Mouse (Mus musculus): ENCODE results near the gene Trappc6a.
A peak's percentile ranks its signal among the peaks of the same experiment; 100 is the strongest.

Gene Trappc6a

DNA sequence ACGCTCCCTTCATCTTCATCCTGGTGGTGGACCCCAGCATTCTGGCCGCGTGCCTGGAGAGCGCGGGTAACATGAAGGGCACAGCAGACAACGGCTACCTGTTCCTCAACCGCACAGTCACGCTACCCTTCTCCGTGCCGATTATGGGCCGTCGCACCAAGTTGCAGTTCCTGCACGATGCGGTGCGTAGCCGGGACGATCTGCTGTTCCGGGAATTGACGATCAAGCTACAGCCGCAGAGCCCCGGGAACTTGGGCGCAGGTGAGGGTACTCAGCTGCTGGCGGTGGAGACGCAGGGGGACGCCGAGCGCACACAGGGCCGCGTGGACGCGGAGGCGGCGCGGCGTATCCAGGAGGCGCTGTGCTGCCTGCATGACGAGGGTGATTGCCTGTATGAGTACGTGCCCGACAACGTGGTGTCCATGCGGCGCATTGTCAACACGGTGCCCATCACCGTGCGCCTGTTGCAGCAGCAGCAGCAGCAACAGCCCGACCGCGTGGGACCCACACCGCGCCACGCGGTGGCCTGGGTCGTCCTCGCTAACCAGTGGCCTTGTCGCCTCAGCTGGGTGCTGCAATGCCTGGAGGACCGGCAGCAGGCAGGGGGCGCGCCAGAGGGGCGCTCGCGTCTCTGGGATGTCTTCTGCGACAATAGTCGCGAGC, 15.7 kb downstream of the Trappc6a start:
- peak; percentile 64 for DNase-seq (ENCODE audit: inconsistent ontology term)

DNA sequence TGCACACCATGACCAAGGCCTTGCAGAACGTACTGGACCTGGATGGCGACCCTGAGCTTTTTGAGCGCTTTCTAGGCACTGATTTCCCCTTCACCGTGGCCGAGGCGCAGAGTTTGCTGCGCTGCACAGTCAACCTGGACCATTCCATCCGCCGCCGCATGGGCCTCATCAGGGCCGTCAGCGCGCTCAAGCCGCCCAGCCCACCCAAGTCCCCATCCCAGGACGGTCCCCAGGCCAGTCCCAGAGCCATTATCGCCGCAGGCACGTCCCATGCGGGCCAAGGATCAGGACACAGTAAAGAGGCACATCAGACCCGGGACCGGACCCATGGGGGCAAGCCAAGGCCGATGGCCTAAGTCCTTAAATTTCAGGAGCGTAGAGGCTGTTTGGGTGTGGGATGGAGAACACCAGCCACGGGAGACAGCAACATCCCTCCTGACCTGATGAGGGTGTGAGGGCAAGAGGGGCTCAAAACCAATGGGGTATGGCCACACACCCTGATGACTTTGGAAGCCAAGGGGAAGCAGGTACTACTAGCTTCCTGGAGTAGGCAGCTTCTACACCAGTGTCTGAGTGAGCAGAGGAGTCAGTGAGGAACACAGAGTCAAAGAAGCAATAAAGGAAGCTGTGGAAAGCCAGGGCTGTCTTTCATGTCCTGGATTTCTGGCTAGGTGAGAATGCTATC, 16.4 kb downstream of the Trappc6a start:
- no peak for DNase-seq (ENCODE audit: inconsistent ontology term)

DNA sequence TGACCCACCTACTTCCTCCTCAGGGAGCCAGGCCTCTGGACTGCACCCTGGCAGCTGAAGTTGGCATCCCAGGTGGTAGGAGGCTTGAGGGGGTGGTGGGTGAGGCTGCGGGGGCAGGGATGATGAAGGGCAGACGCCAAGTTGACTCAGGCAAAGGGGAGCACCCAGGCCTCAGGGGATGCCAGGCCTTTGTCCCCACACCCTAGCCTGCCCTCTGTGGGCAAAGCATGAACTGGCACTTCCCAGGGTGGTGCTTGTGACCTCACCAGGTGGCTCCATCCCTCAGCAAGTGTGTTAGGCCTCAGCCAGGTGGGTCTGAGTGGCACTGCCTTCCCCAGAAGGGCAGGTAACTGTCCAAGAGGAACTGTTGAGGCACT, 16.9 kb downstream of the Trappc6a start:
- no peak for DNase-seq (ENCODE audit: inconsistent ontology term)

DNA sequence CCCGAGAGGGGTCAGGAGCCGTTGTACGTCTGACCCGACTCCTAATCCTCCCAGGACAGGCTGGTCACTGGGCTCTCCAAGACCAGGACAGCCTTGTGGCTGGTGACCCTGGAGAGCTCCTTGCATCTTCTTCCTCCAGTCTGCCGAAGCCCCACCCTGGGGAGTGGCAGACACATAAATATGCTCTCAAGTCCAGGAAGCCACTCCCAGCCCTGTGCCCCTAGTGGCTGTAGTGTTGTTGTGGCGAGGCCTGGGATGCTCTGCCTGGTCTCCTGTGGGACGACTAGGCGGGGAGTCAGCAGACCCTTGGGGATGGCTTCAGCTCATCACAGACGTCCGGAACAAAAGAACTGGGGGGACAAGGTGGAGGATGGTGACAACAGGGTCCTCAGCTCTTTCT, 22.9 kb downstream of the Trappc6a start:
- no peak for DNase-seq (ENCODE audit: inconsistent ontology term)

DNA sequence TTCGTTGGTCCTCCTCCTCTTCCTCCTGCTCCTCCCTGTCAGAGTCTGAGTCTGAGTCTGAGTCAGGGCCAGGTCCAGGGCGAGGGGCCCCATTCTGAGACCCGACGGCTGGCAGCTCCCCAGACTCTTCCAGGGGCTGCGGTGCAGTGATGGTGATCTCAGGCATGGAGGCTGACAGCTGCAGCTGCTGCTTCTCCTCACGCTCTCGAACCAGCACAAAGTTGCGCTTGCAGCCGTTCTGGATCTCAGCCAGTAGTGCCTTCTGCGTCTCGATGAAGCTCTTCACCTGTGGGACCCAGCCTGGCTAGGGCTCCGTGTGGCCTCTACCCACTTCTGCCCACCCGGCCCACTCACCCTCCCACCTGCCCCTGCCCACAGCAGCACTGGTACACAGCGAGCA, 24.0 kb downstream of the Trappc6a start:
- no peak for DNase-seq (ENCODE audit: inconsistent ontology term)

DNA sequence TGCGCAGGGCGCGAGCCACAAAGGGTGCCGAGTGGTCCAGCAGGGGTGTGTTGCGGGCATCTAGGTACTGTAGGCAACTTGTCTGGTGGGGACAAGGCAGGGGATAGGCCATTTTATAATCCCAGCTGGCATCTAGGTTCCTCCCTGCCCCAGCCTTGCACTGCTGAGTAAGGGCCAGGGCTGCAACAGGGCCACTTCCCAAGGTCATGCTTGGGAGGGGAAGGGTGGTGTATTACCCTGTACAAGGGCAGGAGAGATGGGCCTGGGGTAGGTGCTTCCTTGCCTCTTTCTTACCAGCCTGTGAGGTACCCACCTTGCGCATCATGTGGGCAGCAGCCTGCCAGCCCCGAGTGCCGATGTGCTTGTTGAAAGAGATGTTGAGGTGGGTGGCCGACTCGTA, 26.5 kb downstream of the Trappc6a start:
- DNase-seq (ENCODE audit: inconsistent ontology term) = no peak

DNA sequence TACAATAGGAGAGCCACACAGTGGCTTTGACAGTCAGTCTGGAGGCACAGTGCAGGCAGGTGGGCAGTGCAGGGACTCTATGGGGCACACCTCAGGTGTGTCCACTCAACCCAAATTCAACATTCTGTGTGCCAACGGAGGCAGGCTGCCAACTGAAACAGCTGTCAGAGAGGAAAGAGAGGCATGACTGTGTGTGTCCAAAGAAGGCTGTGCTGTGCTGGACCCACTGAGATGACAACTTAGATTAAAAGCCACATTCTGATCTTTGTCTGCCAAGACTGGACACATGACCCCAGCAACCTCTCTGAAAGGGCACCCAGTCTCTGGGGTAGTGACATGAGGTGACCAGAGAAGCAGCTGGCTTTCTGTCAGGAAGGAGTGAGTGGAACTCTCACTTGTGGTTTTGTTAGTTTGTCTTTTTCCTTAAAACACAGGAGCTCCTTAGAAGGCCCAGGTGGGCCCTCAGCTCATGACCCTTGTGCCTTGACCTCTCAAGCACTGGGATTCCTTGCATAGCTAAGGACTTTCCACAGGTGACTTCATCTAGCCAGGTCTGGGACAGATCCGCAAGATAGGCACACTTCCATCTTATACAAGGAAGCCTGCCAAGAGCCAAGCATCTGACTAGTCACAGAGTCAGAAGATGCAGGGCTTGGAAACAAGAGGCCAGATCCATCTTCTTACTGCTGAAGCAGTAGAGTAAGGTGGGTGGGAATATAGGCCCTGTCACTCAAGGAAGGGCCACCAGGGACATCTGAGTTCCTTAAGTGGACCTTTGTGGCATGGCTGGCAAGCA, 32.8 kb downstream of the Trappc6a start:
- no peak for DNase-seq (ENCODE audit: inconsistent ontology term)

DNA sequence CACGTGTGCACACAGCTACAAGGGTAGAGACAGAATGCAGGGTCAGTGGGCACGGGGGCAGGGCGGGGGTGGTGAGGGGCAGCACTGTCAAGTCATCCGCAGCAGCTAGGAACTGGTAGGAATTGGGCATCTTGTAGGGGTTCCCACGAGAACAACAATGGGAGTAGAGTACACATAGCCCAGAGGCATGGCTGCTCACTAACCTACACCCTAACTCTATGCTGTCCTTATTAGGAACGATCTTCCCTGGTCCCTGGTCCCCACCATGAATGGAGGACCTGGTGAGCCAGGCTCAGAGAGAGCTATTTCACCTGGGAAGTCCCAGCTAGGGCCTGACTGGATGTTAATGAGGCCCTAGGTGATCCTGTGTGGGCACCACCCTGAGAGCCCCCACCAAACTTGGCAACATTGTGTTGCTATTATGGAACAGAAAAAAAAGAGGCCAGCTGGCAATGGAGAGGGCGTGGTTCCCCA, 33.5 kb downstream of the Trappc6a start:
- no peak for DNase-seq (ENCODE audit: inconsistent ontology term)

DNA sequence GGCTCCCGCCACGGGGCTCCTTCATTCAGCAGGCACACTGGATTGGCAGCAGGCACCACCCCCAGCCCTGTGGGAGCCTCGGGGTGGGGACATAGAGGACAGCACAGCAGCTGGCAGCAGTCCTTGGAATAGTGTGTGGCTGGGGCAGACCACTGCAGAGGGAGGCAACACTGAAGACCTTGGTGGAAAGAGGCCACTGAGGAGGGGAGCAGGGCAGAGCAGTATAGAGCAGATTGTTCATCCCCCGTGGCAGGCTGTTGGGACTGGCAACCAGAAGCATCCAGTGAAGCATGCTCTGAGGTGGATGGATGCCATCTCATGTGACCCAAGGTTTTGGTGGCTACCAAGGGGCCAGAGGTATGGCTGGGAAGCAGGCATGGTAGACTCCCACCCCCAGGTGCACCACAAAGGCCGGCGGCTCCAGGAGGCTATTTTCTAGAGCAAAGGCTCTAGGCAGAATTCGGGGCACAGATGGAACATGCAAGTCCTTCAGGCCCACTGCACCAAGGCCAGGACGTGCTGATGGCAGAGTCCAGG, 34.0 kb downstream of the Trappc6a start:
- DNase-seq (ENCODE audit: inconsistent ontology term) = peak; percentile 77

DNA sequence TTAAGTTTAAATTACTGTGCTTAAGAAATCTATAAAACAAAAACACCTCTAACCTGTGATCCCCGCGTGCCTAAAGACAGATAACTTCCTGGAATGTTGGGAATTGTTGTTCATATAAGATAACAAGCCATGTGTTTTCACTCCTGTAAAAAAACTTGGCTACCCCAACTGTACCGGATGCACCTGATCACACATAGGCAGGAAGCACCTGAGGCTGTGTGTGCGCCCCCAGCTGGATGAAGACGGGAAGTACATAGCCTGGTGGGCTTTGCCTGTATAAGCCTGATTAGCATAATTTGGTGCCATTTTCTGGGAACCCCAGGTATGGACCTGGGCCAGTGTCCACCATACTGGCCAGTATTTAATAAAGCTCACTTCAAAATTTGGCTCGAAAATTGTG, 35.4 kb downstream of the Trappc6a start:
- DNase-seq (ENCODE audit: inconsistent ontology term) = no peak

DNA sequence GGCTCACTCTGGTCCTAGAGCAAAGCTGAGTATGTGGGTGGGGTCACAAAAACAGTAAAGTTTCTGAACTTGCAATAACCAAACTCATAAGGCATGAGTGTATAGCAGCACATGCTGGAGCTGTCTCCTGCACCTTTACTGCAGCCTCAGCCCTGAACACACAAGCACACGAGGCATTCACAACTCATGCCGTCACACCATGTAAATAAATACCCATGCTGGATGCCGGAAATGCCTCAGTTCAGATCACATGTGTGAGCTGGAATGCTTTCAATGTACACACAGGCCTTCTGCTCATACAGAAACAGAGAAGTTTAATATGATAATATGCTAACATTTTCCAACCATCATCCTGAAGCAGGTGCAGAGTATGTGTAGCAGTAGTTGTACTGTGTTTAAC, 37.8 kb downstream of the Trappc6a start:
- no peak for DNase-seq (ENCODE audit: inconsistent ontology term)

DNA sequence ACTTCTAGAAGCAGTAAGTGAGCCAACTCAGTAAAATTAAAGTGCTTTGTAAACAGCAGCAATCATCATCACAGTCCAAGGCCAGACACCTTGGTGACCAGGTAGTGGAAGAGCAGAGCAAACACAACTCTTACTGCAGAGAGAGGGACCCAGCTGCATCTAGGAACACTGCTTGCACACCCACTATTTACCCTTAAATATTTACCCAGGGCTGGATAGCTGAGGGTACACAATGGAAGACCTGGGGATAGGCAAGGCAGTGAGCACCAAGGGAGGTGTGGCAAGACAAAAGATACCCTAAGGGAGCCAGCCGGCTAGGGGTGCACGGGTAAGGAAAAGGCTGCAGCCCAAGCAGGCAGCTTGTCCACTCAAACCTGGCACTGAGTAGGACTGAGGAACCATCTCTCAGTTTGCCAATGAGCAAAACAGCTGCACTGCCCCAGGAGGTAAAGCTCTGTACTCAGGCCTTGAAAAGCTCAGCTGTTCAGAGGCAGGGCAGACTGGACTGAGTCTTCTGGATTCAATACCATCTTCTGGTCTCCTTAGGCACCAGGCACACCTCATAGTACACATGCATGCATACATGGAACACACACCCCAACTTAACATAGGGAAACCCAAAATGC, 39.3 kb downstream of the Trappc6a start:
- no peak for DNase-seq (ENCODE audit: inconsistent ontology term)

DNA sequence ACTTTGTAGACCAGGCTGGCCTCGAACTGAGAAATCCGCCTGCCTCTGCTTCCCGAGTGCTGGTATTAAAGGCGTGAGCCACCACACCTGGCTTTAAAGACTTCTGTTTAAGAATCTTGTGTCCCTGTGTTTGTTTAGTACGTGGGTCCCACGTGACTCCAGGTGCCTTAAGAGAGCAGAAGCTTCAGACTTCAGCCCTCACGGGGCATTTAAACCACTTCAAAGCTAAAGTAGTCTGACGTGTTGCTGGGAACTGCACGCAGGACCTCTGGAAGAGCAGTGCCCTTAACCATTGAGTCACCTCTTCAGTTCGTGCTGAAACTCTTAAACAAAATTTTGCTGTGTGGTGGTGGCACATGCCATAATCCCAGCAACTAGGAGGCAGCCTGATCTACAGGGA, 41.2 kb downstream of the Trappc6a start:
- no peak for DNase-seq (ENCODE audit: inconsistent ontology term)

DNA sequence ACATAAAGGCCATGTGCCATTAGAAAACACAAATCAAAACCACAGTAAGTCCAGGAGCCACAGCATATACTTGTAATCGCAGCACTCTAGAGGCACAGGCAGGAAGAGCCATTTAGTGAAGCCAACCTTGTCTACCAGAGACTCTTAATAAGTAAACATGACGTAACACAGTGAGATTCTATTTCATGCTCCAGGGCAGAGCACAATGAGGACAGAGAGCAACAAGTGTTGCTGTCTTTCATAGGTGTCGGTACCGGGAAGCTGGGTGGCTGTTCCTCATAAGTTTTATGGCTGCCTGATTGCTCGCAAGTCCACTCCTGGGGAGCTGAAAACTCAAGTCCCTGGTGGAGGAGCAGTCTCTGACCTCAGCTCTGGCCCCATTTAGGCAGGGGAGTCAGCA, 43.4 kb downstream of the Trappc6a start:
- DNase-seq (ENCODE audit: inconsistent ontology term) = no peak

DNA sequence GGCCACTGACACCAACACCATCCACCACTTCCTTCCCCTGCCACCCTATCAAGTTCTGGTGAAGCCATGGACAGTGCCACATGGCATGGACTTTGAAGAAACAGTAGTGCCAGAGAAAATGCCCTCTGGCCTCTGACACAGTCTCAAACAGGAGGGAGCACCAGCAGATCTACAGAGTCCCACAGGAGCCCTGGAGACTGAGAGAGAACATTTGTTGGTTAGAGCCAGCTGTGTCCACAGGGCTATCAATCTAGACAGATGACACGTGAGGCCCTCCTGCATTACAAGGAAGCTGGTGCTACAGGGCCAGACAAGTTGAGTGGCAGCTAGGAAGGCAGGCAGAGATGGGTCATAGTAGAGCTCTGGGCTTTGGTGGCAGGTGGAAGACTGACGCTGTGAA, 44.2 kb downstream of the Trappc6a start:
- no peak for DNase-seq (ENCODE audit: inconsistent ontology term)

DNA sequence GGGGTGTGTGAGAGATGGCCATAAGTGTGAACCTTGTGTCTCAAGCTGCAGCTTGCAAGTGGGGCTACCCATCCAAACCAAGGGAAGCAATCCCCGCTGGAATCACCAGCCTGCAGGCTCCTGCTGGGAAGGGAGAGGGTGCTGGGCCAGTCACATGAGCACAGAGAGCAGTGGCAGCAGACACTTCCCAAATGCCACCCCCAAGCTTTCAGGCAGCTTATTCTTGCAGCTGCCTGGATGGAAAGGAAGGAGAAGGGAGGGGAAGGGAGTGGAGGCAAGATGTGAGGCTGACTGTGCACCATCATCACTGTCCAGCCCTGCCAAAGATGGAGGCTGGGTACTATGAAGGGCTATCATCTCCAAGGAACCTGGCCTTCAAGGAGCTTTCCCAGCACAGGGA, 46.0 kb downstream of the Trappc6a start:
- no peak for DNase-seq (ENCODE audit: inconsistent ontology term)

DNA sequence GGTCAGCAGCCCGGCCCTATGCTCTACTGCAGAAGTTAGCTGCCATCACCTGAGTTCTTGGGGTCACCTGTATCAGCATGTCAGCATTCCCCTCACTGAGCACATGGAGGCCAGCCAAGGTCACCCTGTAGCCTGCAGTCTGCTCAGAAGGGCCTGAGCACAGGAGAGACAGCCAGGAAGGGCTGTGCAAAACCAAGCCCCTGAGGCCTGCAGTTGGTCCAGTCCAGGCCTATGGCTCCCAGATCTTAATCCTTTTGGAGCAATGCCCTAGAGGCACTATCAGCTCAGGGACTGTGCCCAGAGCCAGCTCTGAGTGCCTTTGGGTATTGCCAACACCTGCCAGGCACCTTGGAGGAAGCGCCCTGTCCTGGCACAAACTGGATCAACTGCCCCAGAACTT, 48.9 kb downstream of the Trappc6a start:
- DNase-seq (ENCODE audit: inconsistent ontology term) = no peak

DNA sequence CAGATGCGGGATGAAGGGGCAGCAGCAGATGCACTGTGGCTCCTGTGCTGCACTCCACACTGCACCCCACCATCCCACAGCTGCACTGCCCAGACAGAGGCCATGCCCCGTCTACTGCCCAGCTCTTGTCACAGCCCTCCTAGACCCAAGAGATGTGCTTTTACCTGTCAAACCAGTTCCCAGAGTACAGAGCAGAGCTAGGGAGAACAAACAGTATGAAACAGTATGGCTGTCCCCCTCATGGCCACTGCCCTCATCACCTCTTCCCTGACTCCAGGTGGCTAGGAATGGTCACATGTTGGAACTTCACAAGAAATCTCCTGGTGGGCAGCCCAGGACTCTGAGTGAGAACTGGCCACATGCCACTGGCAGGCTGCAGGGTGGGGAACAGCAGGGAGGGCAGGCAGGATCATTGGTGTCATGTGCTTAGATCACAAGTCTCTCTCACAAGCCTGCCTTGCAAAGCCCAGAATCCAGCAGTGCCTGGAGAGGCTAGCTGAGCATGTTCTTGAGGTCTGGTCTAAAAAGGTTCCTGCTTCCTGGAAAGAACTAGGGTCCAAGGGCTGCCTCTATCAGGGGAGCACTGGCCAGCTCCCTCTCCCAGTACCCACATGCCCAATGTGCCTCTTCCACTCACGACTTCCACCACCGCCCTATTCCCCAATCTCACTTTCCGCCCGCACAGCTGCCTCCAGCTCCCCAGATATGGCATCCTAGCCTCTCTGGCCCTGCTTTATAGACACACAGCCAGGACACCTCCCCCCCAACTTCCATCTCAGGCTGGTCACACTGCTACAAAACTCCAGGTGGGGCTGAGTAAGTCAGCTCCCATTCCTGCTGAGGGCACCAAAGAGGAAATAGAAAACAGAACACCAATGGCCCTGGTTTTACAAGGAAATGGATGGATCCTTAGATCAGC, 50.0 kb downstream of the Trappc6a start:
- no peak for DNase-seq (ENCODE audit: inconsistent ontology term)

DNA sequence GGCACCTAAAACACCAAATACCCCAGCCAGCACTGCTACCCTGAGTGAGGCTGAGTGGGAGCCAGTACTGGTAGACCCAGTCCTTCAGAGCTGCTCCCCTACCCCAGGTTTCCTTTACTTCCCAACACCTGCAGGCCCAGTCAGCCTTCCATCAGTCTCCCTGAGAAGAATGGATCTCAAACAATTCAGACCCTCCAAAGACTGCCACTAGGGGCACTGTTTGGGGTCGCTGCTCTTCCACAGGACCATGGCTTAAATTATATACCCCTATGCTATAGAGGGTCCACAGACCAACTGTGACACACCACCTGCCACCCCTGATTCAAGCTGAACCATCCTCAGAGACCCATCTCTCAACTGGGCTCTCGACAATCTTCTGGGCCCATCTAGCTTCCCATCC, 50.8 kb downstream of the Trappc6a start:
- no peak for DNase-seq (ENCODE audit: inconsistent ontology term)

DNA sequence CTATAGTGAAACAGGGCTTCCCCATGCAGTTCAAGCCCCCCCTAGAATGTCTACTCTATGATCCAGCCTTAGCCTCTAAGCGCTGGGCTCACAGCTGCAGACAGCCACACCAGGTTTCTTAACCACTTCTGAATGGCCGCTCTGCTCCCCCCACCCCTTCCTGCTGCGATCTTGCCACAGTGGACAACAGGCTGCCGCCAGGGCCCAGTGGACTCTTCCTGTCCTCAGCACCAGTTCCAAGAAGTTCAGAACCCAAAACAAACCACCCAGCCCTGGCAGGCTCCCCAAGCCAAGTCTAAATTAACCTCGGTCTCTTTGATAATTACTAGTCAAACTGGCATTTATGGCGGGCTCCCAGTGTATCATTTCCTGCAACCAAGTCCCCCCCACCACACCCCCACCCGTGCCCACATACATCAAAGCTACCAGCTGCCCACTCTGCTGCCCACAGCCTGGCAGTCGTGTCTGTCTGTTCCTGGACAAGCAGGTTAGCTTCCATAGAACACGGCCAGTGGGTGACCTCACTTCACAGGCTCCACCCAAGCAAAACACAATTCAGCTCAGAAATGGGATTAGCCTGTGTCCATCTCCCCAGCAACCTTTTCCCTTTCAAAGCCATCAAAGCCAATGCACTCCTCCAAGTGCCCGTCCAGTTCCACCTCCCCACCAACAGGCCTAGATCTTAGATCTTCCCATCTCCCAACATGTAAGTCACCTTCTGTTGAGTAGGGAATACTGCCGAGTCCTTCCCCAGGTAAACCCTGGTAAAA, 52.5 kb downstream of the Trappc6a start:
- peak; percentile 94 for DNase-seq (ENCODE audit: inconsistent ontology term)

Measured in Muller cell, postnatal 12 days (primary cell).